Mouse (Mus musculus) hindbrain, embryonic 16.5 days (tissue): ENCODE results near the gene Unc5b. TPM values are rescaled to one million over a fixed set of nuclear protein-coding genes. Genes with fewer than 3 reads are reported as not detected.

Experiments
- ATAC-seq: fragments of 200-750 bp; cut with Nextera tagmentation; 2 replicates; pipeline ENCODE4 v1.8.0; 2017; ENCODE audit warnings: moderate TSS enrichment, moderate library complexity
- H3K27ac ChIP-seq: fragments of 300-500 bp; sonication (generic); 2 replicates; pipeline ENCODE4 v1.5.1; 2014; ENCODE audit warnings: low read depth, mild to moderate bottlenecking, control low read depth, low read length, moderate library complexity
- H3K27me3 ChIP-seq: fragments of 300-500 bp; sonication (generic); replicated peaks from 2 replicates; pipeline ENCODE4 v1.6.1; 2014; ENCODE audit warnings: low read length; ENCODE audit not compliant: control insufficient read depth, insufficient read depth
- H3K36me3 ChIP-seq: fragments of 300-500 bp; sonication (generic); 2 replicates; pipeline ENCODE4 v1.6.1; 2014; ENCODE audit warnings: mild to moderate bottlenecking, low read length, moderate library complexity, mixed read lengths; ENCODE audit not compliant: control insufficient read depth, insufficient read depth
- H3K4me1 ChIP-seq: fragments of 300-500 bp; sonication (generic); 2 replicates; pipeline ENCODE4 v1.6.1; 2014; ENCODE audit warnings: low read depth, low read length; ENCODE audit not compliant: control insufficient read depth, insufficient read depth
- H3K4me2 ChIP-seq: fragments of 300-500 bp; sonication (generic); 2 replicates; pipeline ENCODE4 v1.6.1; 2014; ENCODE audit warnings: mild to moderate bottlenecking, low read length, control low read depth, moderate library complexity
- H3K4me3 ChIP-seq: fragments of 300-500 bp; sonication (generic); 2 replicates; pipeline ENCODE4 v1.5.1; 2014; ENCODE audit warnings: mild to moderate bottlenecking, low read length, control low read depth, moderate library complexity
- H3K9ac ChIP-seq: fragments of 300-500 bp; sonication (generic); 2 replicates; pipeline ENCODE4 v1.6.1; 2014; ENCODE audit warnings: low read depth, mild to moderate bottlenecking, control low read depth, low read length, moderate library complexity
- H3K9me3 ChIP-seq: fragments of 300-500 bp; sonication (generic); 2 replicates; pipeline ENCODE4 v1.6.1; 2014; ENCODE audit warnings: mild to moderate bottlenecking, low read length, moderate library complexity; ENCODE audit not compliant: control insufficient read depth
- WGBS: fragments of 180-500 bp; shearing (Covaris S2); extraction: QIAGEN DNeasy Blood & Tissue Kit; methylation state at CpG from one replicate; pipeline ENCODE4 v1.1.7; 2014; 5-methylcytosine and 5-hydroxymethylcytosine counted together
- polyA plus RNA-seq: library from polyadenylated mRNA; unstranded; fragments of >200 nt; fragmentation: Nextera tagmentation; extraction: Ambion mirVana; gene quantifications from 2 replicates; pipeline ENCODE4 v1.2.1, GENCODE M21; 2015

The Unc5b gene
- polyA plus RNA-seq, 1 experiment from 2014 or later = 2.6 TPM

- Histone ChIP-seq H3K36me3 (no peaks in the 10 kb centered on the region), H3K4me3 (no peak overlapping the region), H3K4me1 (peaks cover 25% of the 10 kb centered on the region), H3K27ac (no peak overlapping the region), H3K9me3 (no peaks in the 10 kb centered on the region), H3K27me3 (peaks cover 7% of the 10 kb centered on the region), H3K9ac (0 out of 2 replicates have a peak overlapping the region, but pooled peaks have one; percentile 28), H3K4me2 (no peak overlapping the region)
- peak; percentile 65 for ATAC-seq
- WGBS = 35% methylated on average over 14 of the region's 14 CpGs
These were observed 14.3 kb downstream of the Unc5b start for GRCm38 (mm10) chr10:60816872-60817648.

- H3K36me3 ChIP-seq = no peaks in the 10 kb centered on the region
- no peak overlapping the region for H3K4me3 ChIP-seq
- no peak overlapping the region for H3K27ac ChIP-seq
- H3K4me1 ChIP-seq = peaks cover 27% of the 10 kb centered on the region
- no peak overlapping the region for H3K4me2 ChIP-seq
- no peaks in the 10 kb centered on the region for H3K9me3 ChIP-seq
- ATAC-seq = no peak
- peaks cover 15% of the 10 kb centered on the region for H3K27me3 ChIP-seq
- WGBS = 0% methylated on average over 1 of the region's 1 CpGs
- no peak overlapping the region for H3K9ac ChIP-seq
These were observed 15.5 kb downstream of the Unc5b start for GRCm38 (mm10) chr10:60815855-60816254.

GRCm38 (mm10) chr10:60815059-60815458, 16.3 kb downstream of the Unc5b start:
- Histone ChIP-seq H3K4me1 (peaks cover 27% of the 10 kb centered on the region), H3K4me3 (no peak overlapping the region), H3K27ac (no peak overlapping the region), H3K9me3 (no peaks in the 10 kb centered on the region), H3K4me2 (no peak overlapping the region), H3K9ac (no peak overlapping the region; the same call in 1 of the 2 replicates), H3K36me3 (no peaks in the 10 kb centered on the region), H3K27me3 (peaks cover 15% of the 10 kb centered on the region)
- ATAC-seq = no peak
- WGBS = 24% methylated on average over 5 of the region's 6 CpGs

GRCm38 (mm10) chr10:60814444-60815057, 16.8 kb downstream of the Unc5b start:
- Histone ChIP-seq H3K27ac (no peak overlapping the region), H3K36me3 (no peaks in the 10 kb centered on the region), H3K27me3 (peaks cover 15% of the 10 kb centered on the region), H3K9ac (no peak overlapping the region; the same call in 1 of the 2 replicates), H3K4me1 (peaks cover 27% of the 10 kb centered on the region), H3K4me2 (no peak overlapping the region), H3K4me3 (no peak overlapping the region), H3K9me3 (no peaks in the 10 kb centered on the region)
- WGBS = 19% methylated on average over 10 of the region's 10 CpGs
- ATAC-seq = no peak

GRCm38 (mm10) chr10:60813606-60814005, 17.8 kb downstream of the Unc5b start:
- no peaks in the 10 kb centered on the region for H3K9me3 ChIP-seq
- no peaks in the 10 kb centered on the region for H3K36me3 ChIP-seq
- no peak overlapping the region for H3K27ac ChIP-seq
- no peak for ATAC-seq
- 0 out of 2 replicates have a peak overlapping the region, but pooled peaks have one; percentile 18 for H3K9ac ChIP-seq
- no peak overlapping the region for H3K4me2 ChIP-seq
- WGBS = 16% methylated on average over 8 of the region's 8 CpGs
- H3K27me3 ChIP-seq = peaks cover 15% of the 10 kb centered on the region
- no peak overlapping the region for H3K4me3 ChIP-seq
- H3K4me1 ChIP-seq = peaks cover 27% of the 10 kb centered on the region

GRCm38 (mm10) chr10:60811792-60812525, 19.4 kb downstream of the Unc5b start:
- no peak overlapping the region for H3K4me2 ChIP-seq
- peaks cover 36% of the 10 kb centered on the region for H3K4me1 ChIP-seq
- no peak for ATAC-seq
- 16% methylated on average over 15 of the region's 15 CpGs for WGBS
- no peaks in the 10 kb centered on the region for H3K9me3 ChIP-seq
- H3K36me3 ChIP-seq = no peaks in the 10 kb centered on the region
- no peak overlapping the region for H3K9ac ChIP-seq
- H3K27me3 ChIP-seq = peaks cover 15% of the 10 kb centered on the region
- no peak overlapping the region for H3K27ac ChIP-seq
- H3K4me3 ChIP-seq = no peak overlapping the region

- WGBS = 82% methylated on average over 6 of the region's 6 CpGs
- Histone ChIP-seq H3K27me3 (peaks cover 13% of the 10 kb centered on the region), H3K36me3 (no peaks in the 10 kb centered on the region), H3K9me3 (no peaks in the 10 kb centered on the region), H3K27ac (no peak overlapping the region), H3K9ac (no peak overlapping the region), H3K4me1 (peaks cover 19% of the 10 kb centered on the region), H3K4me2 (no peak overlapping the region), H3K4me3 (no peak overlapping the region)
- no peak for ATAC-seq
These were observed 22.9 kb downstream of the Unc5b start for GRCm38 (mm10) chr10:60808447-60808846.

- peak overlapping the region; percentile 48 for H3K27ac ChIP-seq
- peak; percentile 28; the same call in 1 of the 2 replicates for ATAC-seq
These were observed 23.7 kb downstream of the Unc5b start for GRCm38 (mm10) chr10:60807531-60808185.

More at GRCm38 (mm10) chr10:60807531-60808185, 23.7 kb downstream of the Unc5b start:
- Histone ChIP-seq H3K36me3 (no peaks in the 10 kb centered on the region), H3K27me3 (peaks cover 13% of the 10 kb centered on the region), H3K9me3 (no peaks in the 10 kb centered on the region), H3K4me1 (peaks cover 19% of the 10 kb centered on the region), H3K4me3 (no peak overlapping the region), H3K4me2 (no peak overlapping the region), H3K9ac (no peak overlapping the region)
- 45% methylated on average over 22 of the region's 22 CpGs for WGBS
